Mouse (Mus musculus) heart, embryonic 11.5 days (tissue): ENCODE data around the gene Gne. TPM values are rescaled to one million over a fixed set of nuclear protein-coding genes. Genes with fewer than 3 reads are reported as not detected.
A peak's percentile ranks its signal among the peaks of the same experiment; 100 is the strongest.
"Not testable (repeated sequence)": the region's sequence is repeated elsewhere in the genome, so short reads cannot be mapped to it uniquely, and the experiment has no call there.

Experiments used
- ATAC-seq: fragments of 200-750 bp; cut with Nextera tagmentation; replicated peaks from 2 replicates; pipeline ENCODE4 v1.8.0; 2017; ENCODE audit warnings: moderate library complexity; ENCODE audit not compliant: insufficient number of reproducible peaks, low FRiP score, low TSS enrichment
- H3K27ac ChIP-seq: fragments of 300-500 bp; sonication (generic); 2 replicates; pipeline ENCODE4 v1.5.1; 2014; ENCODE audit warnings: mild to moderate bottlenecking, low read depth, low read length
- H3K27me3 ChIP-seq: fragments of 300-500 bp; sonication (generic); 2 replicates; pipeline ENCODE4 v1.6.1; 2014; ENCODE audit warnings: mild to moderate bottlenecking, low read length, mixed read lengths; ENCODE audit not compliant: control insufficient read depth, insufficient read depth
- H3K36me3 ChIP-seq: fragments of 300-500 bp; sonication (generic); 2 replicates; pipeline ENCODE4 v1.6.1; 2014; ENCODE audit warnings: mild to moderate bottlenecking, low read length, moderate library complexity, mixed read lengths; ENCODE audit not compliant: control insufficient read depth, insufficient read depth
- H3K4me1 ChIP-seq: fragments of 300-500 bp; sonication (generic); 2 replicates; pipeline ENCODE4 v1.6.1; 2014; ENCODE audit warnings: low read length; ENCODE audit not compliant: control insufficient read depth, insufficient read depth
- H3K4me2 ChIP-seq: fragments of 300-500 bp; sonication (generic); 2 replicates; pipeline ENCODE4 v1.6.1; 2014; ENCODE audit warnings: mild to moderate bottlenecking, moderate library complexity
- H3K4me3 ChIP-seq: fragments of 300-500 bp; sonication (generic); 2 replicates; pipeline ENCODE4 v1.5.1; 2014; ENCODE audit warnings: low read depth, low read length
- H3K9ac ChIP-seq: fragments of 300-500 bp; sonication (generic); 2 replicates; pipeline ENCODE4 v1.6.1; 2014; ENCODE audit warnings: mild to moderate bottlenecking, low read depth, low read length, moderate library complexity
- H3K9me3 ChIP-seq: fragments of 300-500 bp; sonication (generic); replicated peaks from 2 replicates; pipeline ENCODE4 v1.6.1; 2016; ENCODE audit warnings: low read length; ENCODE audit not compliant: control insufficient read depth
- WGBS: fragments of 180-500 bp; shearing (Covaris S2); extraction: QIAGEN DNeasy Blood & Tissue Kit; methylation state at CpG from one replicate; pipeline ENCODE4 v1.1.7; 2014; ENCODE audit not compliant: insufficient replicate concordance; 5-methylcytosine and 5-hydroxymethylcytosine counted together
- polyA plus RNA-seq: library from polyadenylated mRNA; unstranded; fragments of >200 nt; fragmentation: Nextera tagmentation; extraction: Ambion mirVana; gene quantifications from 2 replicates; pipeline ENCODE4 v1.2.1, GENCODE M21; 2014

The Gne gene
- polyA plus RNA-seq, 1 experiment from 2014 or later: 31.1 TPM

- no peak overlapping the region for H3K4me3 ChIP-seq
- peaks cover 24% of the 10 kb centered on the region for H3K36me3 ChIP-seq
- 91% methylated on average over 5 of the region's 5 CpGs for WGBS
- H3K4me1 ChIP-seq: no peaks in the 10 kb centered on the region
- no peak for ATAC-seq
- no peak overlapping the region for H3K4me2 ChIP-seq
- no peaks in the 10 kb centered on the region for H3K27me3 ChIP-seq
- no peak overlapping the region for H3K9ac ChIP-seq
- H3K27ac ChIP-seq: no peak overlapping the region
- no peaks in the 10 kb centered on the region for H3K9me3 ChIP-seq
These were observed 39.2 kb downstream of the Gne start for GRCm38 (mm10) chr4:44044685-44045356.

DNA sequence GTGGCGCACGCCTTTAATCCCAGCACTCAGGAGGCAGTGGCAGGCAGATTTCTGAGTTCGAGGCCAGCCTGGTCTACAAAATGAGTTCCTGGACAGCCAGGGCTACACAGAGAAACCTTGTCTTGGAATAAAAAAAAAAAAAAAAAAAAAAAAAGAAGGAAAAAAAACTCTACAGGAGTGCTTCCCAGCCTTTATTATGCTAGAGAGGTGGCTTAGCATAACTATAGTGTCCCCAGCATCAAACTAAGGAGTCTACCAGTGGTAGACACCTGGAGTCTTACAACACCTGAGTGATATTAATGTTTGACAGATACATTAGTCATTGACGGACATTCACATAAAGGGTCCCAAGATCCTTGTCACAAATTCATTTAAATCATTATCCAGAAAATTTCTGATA lies 40.8 kb downstream of the Gne start:
- not testable (repeated sequence) for ATAC-seq, H3K4me2 ChIP-seq, H3K4me1 ChIP-seq, H3K9ac ChIP-seq, H3K27me3 ChIP-seq, H3K4me3 ChIP-seq, H3K27ac ChIP-seq, H3K9me3 ChIP-seq
- WGBS: 88% methylated on average over 4 of the region's 4 CpGs
- H3K36me3 ChIP-seq: peaks cover 18% of the 10 kb centered on the region

DNA sequence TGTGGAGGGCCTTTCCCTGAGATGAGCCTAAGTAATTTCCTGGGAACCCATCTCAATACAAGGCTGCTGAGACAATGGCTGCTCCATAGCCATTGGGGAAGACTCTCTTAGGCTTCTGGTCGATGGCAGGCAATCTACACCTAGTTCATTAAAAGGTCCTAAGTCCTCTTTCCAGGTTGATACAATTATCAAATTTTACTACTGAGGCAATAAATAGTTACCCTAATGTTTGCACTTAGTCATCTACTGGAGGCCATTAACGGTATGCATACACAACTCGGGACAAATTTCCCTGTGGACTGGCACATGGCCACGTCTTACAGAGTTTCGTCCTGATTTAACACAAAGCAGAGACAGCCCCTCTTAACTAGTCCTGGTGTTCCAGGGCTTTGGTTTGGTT lies 41.5 kb downstream of the Gne start:
- no peak overlapping the region for H3K27ac ChIP-seq
- ATAC-seq: no peak
- peaks cover 18% of the 10 kb centered on the region for H3K36me3 ChIP-seq
- H3K9ac ChIP-seq: no peak overlapping the region
- H3K4me2 ChIP-seq: no peak overlapping the region
- no peaks in the 10 kb centered on the region for H3K4me1 ChIP-seq
- WGBS: 91% methylated on average over 5 of the region's 5 CpGs
- no peaks in the 10 kb centered on the region for H3K9me3 ChIP-seq
- H3K27me3 ChIP-seq: no peaks in the 10 kb centered on the region
- H3K4me3 ChIP-seq: no peak overlapping the region

- no peak overlapping the region for H3K9ac ChIP-seq
- no peak overlapping the region for H3K4me2 ChIP-seq
- H3K4me3 ChIP-seq: no peak overlapping the region
- H3K27ac ChIP-seq: no peak overlapping the region
- H3K36me3 ChIP-seq: peaks cover 18% of the 10 kb centered on the region
- H3K27me3 ChIP-seq: no peaks in the 10 kb centered on the region
- no peak for ATAC-seq
- 91% methylated on average over 4 of the region's 4 CpGs for WGBS
- H3K9me3 ChIP-seq: no peaks in the 10 kb centered on the region
- H3K4me1 ChIP-seq: no peaks in the 10 kb centered on the region
These were observed 43.2 kb downstream of the Gne start for GRCm38 (mm10) chr4:44040802-44041201.

GRCm38 (mm10) chr4:44036455-44036854 lies 47.5 kb downstream of the Gne start:
- Histone ChIP-seq H3K9me3 (no peaks in the 10 kb centered on the region), H3K4me1 (peaks cover 2% of the 10 kb centered on the region; the same call in 1 of the 2 replicates), H3K36me3 (peaks cover 21% of the 10 kb centered on the region), H3K4me3 (no peak overlapping the region), H3K27me3 (no peaks in the 10 kb centered on the region), H3K27ac (no peak overlapping the region), H3K9ac (no peak overlapping the region), H3K4me2 (no peak overlapping the region)
- 70% methylated on average over 5 of the region's 5 CpGs for WGBS
- no peak for ATAC-seq

DNA sequence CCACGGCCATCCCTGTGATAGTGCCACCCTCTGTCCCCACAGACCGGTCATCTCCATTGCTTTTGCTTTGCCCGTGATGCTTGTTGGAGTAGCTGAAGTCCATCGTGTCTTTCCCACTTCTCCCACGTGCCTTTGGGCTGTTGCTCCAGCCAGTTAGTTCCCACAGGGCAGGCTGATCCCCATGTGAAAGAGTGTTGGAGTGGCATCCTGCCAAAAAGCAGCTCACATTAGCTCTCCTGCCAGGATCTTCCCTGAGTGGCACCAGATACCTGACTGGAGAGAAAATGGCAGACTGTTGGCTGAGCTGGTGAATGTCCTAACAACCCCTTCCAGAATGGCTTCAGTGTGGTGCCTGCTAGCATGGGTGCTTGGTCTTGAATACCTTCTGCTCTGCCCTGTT lies 52.5 kb downstream of the Gne start:
- WGBS: 89% methylated on average over 5 of the region's 5 CpGs
- Histone ChIP-seq H3K4me2 (no peak overlapping the region), H3K27me3 (no peaks in the 10 kb centered on the region), H3K36me3 (peaks cover 23% of the 10 kb centered on the region; the same call in 1 of the 2 replicates), H3K4me3 (no peak overlapping the region), H3K4me1 (peaks cover 31% of the 10 kb centered on the region), H3K27ac (no peak overlapping the region), H3K9me3 (no peaks in the 10 kb centered on the region), H3K9ac (no peak overlapping the region)
- no peak for ATAC-seq

DNA sequence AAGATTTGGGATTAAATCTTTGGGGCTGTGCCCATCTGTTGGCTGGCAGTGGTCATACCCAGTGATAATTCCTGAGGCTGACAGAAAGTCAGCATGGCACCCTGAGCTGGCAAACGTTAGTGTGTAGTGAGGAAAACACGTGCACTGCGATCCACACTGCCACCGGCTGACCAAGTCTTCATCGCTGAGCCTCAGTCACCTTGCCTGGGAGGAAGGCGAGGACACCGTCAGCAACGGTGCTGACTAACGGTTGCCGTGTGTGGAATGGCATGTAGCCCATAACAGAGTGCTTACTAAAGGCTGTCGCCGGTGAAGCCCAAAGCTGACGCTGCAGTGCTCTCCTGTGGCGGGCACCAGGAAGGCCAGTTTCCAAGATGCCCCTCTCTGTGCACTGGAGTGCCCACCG lies 54.3 kb downstream of the Gne start:
- Histone ChIP-seq H3K4me1 (peaks cover 29% of the 10 kb centered on the region), H3K27ac (peak overlapping the region; percentile 92), H3K36me3 (peaks cover 33% of the 10 kb centered on the region), H3K4me3 (no peak overlapping the region), H3K9ac (no peak overlapping the region), H3K9me3 (no peaks in the 10 kb centered on the region), H3K27me3 (no peaks in the 10 kb centered on the region), H3K4me2 (no peak overlapping the region)
- 78% methylated on average over 15 of the region's 15 CpGs for WGBS
- no peak; the same call in 1 of the 2 replicates for ATAC-seq

GRCm38 (mm10) chr4:44028303-44029135 lies 55.5 kb downstream of the Gne start:
- no peak for ATAC-seq
- no peaks in the 10 kb centered on the region for H3K27me3 ChIP-seq
- H3K4me2 ChIP-seq: peak overlapping the region; percentile 37
- no peak overlapping the region for H3K4me3 ChIP-seq
- H3K4me1 ChIP-seq: peaks cover 29% of the 10 kb centered on the region
- H3K9ac ChIP-seq: peak overlapping the region; percentile 44; the same call in 1 of the 2 replicates
- WGBS: 47% methylated on average over 16 of the region's 16 CpGs
- H3K36me3 ChIP-seq: peaks cover 40% of the 10 kb centered on the region
- H3K9me3 ChIP-seq: no peaks in the 10 kb centered on the region
- peak overlapping the region; percentile 92 for H3K27ac ChIP-seq
